Mouse (Mus musculus): ENCODE data around the gene Iqsec3. TPM values are rescaled to one million over a fixed set of nuclear protein-coding genes. Genes with fewer than 3 reads are reported as not detected.

Iqsec3 gene
- under 1 TPM; 0.52 to 0.64 TPM for total RNA-seq (2021)
- long read RNA-seq, experiment 1, partial matches to known transcripts: 0 of 1 reads
- long read RNA-seq, experiment 1, other reads (novel, unspliced or antisense): 1 of 1 reads
- long read RNA-seq, experiment 2, partial matches to known transcripts: 0 of 2 reads
- long read RNA-seq, experiment 2, other reads (novel, unspliced or antisense): 2 of 2 reads

- intact Hi-C loops (cut with DNase I): no loop called here
- DNase-seq: peak; percentile 83 to 86
Observed at GRCm38 (mm10) chr6:121473093-121473821, at the start of gene Iqsec3. TSS of gene Iqsec3 (minus strand) at chr6:121473678.

- intact Hi-C loops (cut with DNase I): no loop called here
- DNase-seq: no peak
Observed at GRCm38 (mm10) chr6:121522106-121522705, 48.7 kb upstream of the Iqsec3 start.

DNA sequence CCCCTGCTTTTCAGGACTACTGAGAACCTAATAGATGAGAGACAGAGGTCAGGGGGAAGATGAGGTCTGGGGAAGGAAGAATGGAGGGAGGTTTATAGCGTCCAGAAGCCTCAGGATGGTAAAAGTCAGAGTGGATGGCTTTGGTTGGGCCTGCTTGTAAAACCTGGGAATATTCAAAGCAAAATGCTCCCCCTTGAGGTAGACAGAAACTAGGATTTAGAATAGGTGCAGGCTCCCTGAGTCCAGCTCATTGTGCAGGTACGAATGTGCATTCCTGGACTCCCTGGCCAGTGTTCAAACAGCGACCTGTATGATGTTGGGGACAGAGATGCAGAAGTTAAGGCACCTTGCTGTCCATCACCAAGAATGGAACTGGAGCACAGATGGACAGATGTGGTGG lies 47.6 kb upstream of the Iqsec3 start:
- DNase-seq: no peak
- intact Hi-C loops (cut with DNase I): no loop called here

DNA sequence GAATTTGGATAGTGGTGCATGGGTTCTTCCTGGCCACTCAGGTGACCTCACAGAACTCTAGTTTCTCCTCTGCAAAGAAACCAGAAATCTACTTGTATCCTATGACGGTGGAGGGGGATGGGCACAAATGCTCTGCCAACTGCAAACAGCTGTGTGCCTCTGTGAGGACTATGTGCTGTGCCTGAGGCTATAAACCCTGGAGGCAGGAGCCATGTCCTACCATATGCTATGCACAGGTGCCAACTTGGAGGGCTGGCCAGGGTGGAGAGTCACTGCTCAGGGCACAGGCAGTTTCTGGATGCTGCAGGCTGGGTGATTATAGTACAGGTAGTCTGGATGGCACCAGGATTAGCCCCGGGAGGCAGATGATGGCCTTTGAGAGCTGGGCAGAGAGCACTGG lies 46.4 kb upstream of the Iqsec3 start:
- intact Hi-C loops (cut with DNase I): no loop called here
- no peak for DNase-seq

DNA sequence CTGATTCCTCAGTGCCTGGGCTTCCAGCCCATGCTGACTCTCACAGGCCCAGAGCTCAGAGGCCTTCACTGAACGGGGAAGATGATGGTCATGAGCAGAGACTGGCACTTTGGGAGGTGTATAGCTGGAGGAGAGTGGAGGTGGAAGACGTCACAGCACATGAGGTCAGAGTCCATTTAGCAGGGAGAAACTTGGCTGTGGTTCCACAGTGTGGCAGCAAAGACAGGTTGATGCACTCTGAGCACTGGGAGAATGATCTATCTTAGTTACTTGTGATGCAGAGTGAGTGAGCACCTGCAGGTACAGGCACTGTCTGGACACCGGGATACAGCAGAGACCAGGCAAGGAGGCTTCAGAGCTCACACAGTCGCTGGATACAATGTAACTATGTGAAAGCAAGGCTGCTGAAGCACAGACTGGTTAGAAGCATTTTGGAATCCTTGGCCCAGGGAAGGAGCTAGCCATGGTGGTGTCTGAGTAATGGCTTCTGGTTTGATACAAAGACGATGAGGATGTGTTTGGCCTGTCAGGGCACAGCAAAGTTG lies 45.9 kb upstream of the Iqsec3 start:
- intact Hi-C loops (cut with DNase I): no loop called here

DNA sequence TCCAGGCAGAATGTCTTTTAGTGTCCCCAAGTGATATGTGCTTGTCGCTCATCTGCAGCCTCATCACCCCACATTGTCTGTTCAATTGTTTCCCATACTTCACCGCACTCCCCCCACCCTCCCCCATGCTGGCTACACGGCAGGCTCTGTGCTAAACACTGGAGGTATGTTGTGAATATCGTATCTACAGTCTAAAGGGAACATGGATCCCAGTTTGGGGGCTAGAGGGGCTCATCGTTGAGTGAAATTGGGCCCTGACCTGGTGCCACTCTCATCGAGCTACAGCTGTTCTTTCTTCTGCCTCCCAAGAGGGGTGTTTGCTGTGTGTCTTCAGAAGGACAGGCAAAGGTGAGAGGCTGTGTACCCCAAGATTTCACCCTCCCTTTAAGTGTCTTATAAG lies 44.2 kb upstream of the Iqsec3 start:
- no peak for DNase-seq

More for the DNA sequence above, 45.9 kb upstream of the Iqsec3 start:
- no peak for DNase-seq

GRCm38 (mm10) chr6:121510381-121510780 lies 36.9 kb upstream of the Iqsec3 start:
- intact Hi-C loops (cut with DNase I): no loop called here
- DNase-seq: no peak

More for the DNA sequence above, 44.2 kb upstream of the Iqsec3 start:
- intact Hi-C loops (cut with DNase I): no loop called here

DNA sequence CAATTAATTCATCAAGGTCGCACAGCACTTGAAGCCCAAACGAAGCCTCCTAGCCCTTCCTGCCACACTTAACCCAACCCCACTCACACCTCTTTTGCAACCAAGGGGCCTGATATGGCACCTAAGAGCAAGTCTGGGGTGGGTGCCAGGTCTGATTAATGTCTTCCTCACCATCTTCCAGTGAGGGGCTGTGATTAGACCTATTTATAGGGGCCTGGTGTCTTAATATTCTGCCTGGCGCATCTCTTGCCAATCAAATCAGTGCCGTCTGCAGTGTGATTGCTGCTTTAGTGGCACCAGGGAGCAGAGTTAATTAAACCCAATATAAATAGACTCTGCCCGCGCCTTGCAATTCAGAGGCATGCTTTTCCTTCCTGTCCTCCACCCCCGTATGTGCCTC lies 36.4 kb upstream of the Iqsec3 start:
- intact Hi-C loops (cut with DNase I): no loop called here

GRCm38 (mm10) chr6:121508266-121508665 lies 34.8 kb upstream of the Iqsec3 start:
- intact Hi-C loops (cut with DNase I): no loop called here
- DNase-seq: no peak

More for the DNA sequence above, 36.4 kb upstream of the Iqsec3 start:
- no peak for DNase-seq

- no peak for DNase-seq
- intact Hi-C loops (cut with DNase I): no loop called here
Observed at GRCm38 (mm10) chr6:121501044-121501638, 27.7 kb upstream of the Iqsec3 start.

GRCm38 (mm10) chr6:121499856-121500255 lies 26.4 kb upstream of the Iqsec3 start:
- intact Hi-C loops (cut with DNase I): no loop called here
- DNase-seq: no peak

DNA sequence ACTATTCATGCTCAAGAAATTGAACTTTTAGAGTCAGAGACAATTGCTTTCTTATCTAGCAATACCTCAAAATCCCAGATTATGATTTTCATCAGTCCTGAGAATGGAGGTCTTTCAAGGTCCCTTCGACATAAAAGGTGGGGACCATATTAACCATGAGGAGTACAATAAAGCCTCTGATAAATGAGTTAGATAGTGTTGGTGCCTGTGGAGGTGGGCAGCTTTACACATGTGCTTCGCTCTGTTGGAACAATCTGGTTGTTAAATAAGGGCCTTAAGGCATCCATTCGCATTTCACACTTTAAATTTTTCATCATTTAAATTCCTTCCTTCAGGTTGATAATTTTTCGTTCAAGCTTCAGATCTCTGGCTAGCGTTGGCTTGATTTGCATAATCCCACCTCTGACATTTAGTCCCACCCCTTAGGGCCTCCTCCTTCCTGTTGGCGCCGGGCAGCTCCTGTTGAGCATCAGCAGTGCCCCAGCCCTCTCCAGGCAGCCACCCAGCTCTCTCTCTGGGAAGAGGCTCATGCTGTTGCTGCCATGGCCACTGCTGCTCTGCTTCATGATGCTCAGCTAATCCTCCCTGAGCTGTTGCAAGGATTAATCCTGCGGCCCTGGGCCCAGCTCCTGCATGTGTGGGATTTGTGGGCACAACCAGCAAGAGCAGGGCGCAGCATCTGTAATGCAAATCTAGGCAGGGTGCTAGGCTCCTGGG lies 25.5 kb upstream of the Iqsec3 start:
- no peak for DNase-seq
- intact Hi-C loops (cut with DNase I): no loop called here

- no peak for DNase-seq
Observed at GRCm38 (mm10) chr6:121495606-121496005, 22.1 kb upstream of the Iqsec3 start.

DNA sequence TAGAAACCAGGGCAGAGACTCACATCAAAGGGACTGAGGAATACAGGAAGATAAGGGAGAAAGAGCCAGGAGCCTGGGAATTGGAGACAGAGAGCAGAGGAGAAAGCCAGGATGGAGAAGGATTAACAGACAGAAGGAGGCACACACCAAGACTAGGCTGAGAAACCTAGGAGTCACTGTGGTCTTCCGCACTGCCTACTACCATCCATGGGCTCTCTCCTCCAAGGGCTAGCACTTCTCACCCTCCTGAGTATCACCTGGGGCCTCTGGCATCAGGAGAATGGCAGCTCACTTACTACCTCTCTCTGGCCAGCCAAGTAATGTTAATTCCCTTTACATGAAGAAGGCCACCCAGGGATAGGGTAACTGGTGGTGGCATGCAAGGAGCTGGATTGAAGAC lies 21.5 kb upstream of the Iqsec3 start:
- intact Hi-C loops (cut with DNase I): no loop called here
- no peak for DNase-seq

More at GRCm38 (mm10) chr6:121495606-121496005, 22.1 kb upstream of the Iqsec3 start:
- intact Hi-C loops (cut with DNase I): no loop called here

- DNase-seq: no peak
- intact Hi-C loops (cut with DNase I): no loop called here
Observed at GRCm38 (mm10) chr6:121494319-121494718, 20.8 kb upstream of the Iqsec3 start.

GRCm38 (mm10) chr6:121491339-121491738 lies 17.9 kb upstream of the Iqsec3 start:
- intact Hi-C loops (cut with DNase I): no loop called here
- DNase-seq: no peak

DNA sequence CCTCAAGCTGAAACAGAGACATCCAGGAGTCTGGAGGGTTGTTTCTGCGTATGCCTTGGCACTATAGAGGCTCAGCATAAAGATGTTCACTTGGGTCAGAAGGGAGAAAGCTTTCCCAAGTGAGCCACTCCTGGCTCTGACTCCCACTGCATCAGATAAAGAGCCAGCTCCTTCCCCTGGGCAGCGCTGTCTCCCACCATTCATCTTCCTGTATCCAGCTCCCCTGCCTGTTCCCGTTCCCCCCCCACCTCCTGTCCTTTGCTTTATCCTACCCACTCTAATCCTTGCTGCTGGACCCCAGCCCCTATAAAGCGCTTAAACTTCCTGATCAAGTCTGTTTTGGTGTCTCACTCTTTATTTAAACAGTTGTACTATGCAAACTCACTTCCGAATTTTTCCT lies 1.2 kb downstream of the Iqsec3 start:
- DNase-seq: no peak
- intact Hi-C loops (cut with DNase I): no loop called here

- intact Hi-C loops (cut with DNase I): no loop called here
- no peak for DNase-seq
Observed at GRCm38 (mm10) chr6:121468235-121468634, 5.2 kb downstream of the Iqsec3 start.

GRCm38 (mm10) chr6:121462628-121463340 lies 10.7 kb downstream of the Iqsec3 start:
- DNase-seq: no peak
- intact Hi-C loops (cut with DNase I): no loop called here

- intact Hi-C loops (cut with DNase I): no loop called here
- DNase-seq: no peak
Observed at GRCm38 (mm10) chr6:121457381-121457780, 16.1 kb downstream of the Iqsec3 start.

Measured in gastrocnemius, postnatal 36 days (tissue).